Mouse (Mus musculus) granulocyte monocyte progenitor cell, adult 5-6 weeks (primary cell): Measurements from ENCODE around the gene Asic2. TPM values are rescaled to one million over a fixed set of nuclear protein-coding genes. Genes with fewer than 3 reads are reported as not detected.

ENCODE experiments used
- ATAC-seq: replicated peaks from 2 replicates; pipeline ENCODE4 v1.8.0; 2016; ENCODE audit warnings: mild to moderate bottlenecking, moderate TSS enrichment, inconsistent platforms; ENCODE audit not compliant: poor library complexity, severe bottlenecking
- total RNA-seq, 2 experiments: library from RNA; stranded (forward) in 1 of 2; stranded (reverse) in 1 of 2; fragments of 200-712, 200-1000 nt in 1 of 2; fragments of >200 nt in 1 of 2; fragmentation: Nextera tagmentation in 1 of 2; gene quantifications; 2 replicates each; pipeline ENCODE4 v1.2.3; 2014 to 2017

Asic2 gene
- total RNA-seq, 2 experiments from 2014 or later, result not detected

DNA sequence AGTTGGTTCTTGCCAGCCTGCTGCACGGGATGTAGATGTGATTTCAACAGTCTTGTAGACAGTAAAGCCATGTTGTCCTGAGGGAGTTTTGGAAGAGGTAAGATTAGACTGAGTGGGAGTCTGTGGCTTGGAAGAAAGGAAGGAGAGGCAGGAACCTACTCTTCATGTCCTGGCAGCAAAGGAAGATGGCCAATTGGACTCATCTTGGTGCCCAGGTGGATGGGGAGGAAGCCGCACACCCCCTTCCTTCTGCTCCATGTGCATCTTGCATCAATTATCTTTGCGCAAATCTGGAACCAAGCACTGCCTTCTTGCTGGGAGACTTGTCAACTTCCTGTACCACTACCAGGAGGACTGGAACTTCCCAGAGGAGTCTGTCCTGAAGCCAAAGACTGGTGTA, 403.4 kb downstream of the Asic2 start:
- no peak for ATAC-seq

DNA sequence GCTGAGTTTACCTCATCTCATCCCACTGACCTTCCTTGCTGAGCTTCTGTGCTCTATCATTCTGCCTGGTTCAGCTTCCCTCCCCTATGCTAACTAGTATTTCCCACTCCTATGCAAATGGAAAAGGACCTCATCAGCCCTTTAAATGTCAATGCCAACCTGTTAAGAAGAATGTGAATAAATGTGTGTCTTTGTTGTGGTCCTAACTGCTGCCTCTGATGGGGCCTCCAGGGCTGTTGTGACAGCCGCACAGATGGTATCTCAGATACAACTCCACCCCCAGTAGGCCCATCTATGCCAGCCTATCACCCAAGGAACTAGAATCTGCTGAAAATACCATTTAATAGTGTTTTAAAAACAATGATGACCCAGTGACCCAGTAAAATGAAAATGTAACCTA, 407.9 kb downstream of the Asic2 start:
- ATAC-seq, result no peak

DNA sequence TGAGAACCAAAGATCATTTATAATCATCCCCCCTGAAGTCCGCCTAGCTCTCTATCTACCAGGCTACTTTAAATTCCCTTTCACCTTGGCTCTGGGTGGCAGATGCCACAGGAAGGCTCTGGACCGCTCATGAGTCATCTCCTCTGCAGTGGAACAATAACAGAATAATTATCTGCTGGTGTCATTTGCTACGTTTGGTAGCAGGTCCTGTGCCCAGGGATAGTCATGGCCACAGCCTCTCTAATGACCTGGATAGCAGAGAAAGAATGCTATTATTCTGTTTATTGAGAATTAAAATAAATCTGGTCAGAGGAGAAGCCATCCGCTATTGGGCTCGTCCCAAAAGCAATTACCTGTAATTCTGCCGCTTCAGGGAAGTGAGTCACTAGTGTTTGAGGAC, 425.1 kb downstream of the Asic2 start:
- ATAC-seq, result no peak

DNA sequence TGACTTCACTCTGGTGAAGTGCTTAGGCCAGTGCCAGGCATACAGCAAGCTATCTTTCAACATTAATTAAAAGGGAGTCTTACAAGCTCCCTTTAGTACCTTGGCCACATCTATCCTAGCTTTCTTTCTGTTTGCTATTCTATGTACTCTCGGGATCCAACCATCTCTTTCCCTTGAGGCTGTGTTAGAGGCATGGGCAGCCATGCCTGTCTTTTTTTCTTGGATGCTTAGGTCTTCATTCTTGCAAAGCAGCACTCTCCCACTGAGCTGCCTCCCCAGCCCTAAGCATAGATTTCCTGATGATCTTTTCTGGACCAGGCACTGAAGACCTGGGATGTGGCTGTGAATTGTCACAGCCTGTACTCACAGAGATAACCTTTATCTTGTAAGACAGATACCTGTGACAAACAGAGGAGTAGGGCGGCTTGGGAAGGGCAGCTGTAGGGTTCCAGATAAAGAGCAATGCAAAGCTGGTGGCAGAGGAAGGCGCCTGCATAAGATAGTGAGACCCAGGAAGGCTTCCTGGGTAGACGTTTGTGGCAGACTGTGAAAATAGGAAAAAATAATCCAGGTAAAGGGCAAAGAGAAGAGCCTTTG, 433.0 kb downstream of the Asic2 start:
- no peak for ATAC-seq

DNA sequence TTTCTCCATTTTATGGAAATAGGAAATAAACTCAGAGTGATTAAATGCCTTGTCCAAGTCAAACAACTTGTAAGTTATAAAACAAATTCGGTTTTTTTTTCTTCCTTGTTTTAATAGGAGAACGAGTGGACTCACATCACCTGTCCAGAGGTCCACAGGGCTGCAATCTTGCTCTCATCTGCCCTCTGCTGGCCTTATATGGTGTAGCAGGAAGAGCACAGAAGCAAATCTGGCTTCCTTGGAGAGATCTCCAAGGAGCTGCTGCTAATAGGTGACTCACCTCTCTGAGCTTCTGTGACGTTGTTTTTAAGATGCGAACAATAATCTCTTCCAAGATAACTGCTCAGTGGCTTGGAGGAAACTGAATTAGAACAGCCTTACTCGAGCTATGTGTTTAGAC, 433.6 kb downstream of the Asic2 start:
- ATAC-seq, result 0 out of 2 replicates have a peak, but pooled peaks have one; percentile 37

DNA sequence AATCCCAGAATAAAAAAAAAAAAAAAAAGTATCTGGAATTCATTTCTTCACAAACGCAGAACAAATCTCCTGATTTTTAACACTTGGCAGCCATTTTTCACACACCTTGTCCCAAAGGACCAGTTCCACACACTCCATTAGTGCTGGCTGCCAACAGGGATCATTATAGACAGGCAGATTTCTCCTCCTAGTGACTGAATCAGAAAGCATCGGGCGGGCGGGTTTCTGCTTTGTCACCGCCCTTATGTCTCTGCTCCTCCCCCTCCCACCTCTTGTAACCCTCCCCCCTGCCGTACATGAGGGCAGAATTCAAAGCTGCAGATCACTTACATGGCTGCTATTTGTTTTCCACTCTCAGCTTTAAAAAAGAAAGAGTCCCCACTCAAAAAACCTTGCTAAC, 436.4 kb downstream of the Asic2 start:
- no peak for ATAC-seq

DNA sequence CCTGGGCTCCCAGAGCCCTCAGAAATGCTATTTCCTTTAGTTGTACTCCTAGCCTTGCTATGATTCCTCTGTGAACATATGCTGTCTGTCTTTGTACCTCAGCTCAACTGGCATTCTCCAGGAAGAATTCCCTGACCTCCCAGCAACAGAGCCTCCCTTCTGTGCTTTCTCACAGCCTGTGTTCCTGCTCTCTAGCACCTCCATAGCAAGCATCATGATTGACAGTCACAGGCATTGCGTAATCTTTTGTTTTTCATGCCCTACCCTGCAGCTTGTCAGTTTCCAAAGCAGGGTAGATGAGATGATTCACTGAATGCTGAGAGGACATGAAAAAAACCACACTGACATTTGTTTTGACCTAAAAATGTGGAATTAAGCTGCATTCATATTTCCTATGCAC, 445.3 kb downstream of the Asic2 start:
- no peak for ATAC-seq

DNA sequence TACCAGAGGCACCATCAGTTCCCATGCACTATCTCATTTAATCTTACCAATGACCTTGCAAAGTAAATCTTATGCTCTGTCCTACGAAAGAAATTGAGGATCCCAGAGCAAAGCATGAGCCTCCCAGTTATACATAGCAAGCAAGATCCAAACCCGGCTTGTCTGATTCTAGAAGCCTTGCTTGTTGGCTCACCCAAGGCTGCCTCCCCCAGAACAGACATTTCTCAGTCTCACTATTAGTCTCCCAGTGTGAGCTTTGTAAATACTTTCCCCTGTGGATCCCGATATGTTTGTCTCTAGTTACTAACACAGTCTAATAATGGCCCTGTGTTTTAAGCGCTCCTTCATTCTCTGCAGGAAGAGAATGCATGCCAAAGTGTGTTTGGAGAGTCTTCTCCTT, 446.4 kb downstream of the Asic2 start:
- no peak for ATAC-seq

DNA sequence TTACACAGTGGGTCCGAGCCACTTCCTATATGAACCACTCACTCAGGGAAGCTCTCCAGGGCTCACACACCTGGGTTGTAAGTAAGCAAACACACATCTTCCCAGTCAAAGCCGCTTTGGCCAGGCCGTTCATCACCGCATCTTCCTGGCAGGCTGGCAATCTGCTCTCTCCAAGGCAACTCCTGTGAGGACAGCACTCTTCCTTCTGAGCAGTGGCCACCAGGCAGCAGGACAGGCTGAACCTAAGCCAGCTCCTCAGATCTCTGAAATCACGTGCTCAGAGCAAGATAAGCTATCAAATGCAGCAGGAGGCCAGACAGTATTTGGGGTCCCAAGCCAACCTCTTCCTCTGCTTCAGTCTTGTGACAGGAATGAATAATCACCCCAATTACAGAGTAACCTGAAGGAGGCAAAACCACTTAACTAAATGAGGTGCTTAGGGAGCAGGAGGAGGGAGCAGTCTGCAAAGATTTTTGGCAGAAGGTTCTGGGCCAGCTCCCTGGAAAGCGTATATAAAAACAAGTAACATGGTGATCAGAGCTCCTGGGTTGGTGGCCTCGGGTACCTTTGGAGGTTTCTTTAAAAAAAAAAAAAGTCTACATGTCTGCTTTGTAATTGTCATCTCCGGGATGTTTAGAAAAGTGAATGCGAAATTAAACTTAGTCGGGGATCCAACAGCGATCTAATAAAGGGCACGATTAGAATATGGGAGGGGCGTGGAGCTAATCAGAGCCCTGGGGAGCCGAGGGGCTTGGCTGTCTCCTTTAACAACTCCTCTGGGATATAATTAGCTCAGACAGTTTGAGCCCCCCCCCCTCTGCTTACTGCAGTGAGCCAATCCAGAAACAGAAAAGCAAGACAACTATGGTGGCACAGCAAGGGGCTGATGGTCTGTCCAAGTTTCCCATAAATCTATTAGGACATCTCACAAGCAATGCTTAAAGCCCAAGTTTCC, 450.0 kb downstream of the Asic2 start:
- ATAC-seq, result no peak

DNA sequence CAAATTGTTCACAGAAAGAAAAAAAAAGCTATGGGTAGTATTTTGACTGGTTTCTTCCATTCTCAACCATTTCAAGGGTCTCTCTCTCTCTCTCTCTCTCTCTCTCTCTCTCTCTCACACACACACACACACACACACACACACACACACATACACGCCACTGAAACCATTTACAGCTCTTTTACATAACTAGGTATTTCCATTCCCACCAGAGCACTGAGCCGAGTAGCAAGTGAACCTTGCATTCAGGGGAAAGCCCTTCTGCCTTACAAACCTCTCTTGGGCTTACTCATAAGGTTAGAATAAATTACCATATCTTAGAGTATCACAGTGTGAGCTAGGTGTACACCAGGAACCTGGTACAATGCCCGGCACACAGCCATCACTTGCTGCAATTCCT, 452.5 kb downstream of the Asic2 start:
- no peak for ATAC-seq

DNA sequence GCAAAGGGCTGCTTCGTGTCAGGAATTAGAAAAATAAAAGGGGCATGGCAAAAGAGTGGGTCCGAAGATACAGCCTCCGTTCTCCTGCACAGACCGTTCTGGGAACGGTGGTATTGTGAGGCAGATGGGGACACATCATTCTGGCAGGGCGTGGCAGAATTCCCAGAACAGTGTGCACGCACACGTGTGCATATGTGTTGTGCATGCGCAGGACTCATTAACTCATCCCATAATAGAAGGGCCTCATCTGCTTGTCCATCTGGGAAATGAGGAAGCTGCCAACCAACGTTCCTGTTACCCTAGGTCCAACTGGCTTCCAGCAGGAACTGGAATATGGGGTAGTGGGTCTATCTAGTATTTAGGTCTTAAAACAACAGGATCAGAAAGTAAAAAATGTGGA, 455.8 kb downstream of the Asic2 start:
- ATAC-seq, result no peak

DNA sequence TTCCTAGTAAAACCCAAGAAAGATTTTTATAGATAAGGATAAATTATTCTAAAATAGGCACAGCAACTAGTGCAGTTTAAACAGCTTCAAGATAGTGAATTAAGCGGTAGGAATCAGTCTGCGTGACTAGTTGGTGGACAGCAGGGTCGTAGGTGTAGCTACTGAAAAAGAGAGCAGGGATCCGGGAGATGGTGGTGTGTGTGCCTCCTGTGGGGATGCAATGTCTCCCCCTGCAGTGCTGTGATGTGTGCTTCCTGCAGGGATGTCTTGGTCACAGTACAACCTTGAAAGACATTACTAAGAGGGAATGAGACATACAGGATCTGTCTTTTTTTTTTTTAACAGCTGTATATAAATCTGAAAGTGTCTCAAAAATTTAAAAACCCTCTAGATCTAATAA, 456.9 kb downstream of the Asic2 start:
- no peak for ATAC-seq

DNA sequence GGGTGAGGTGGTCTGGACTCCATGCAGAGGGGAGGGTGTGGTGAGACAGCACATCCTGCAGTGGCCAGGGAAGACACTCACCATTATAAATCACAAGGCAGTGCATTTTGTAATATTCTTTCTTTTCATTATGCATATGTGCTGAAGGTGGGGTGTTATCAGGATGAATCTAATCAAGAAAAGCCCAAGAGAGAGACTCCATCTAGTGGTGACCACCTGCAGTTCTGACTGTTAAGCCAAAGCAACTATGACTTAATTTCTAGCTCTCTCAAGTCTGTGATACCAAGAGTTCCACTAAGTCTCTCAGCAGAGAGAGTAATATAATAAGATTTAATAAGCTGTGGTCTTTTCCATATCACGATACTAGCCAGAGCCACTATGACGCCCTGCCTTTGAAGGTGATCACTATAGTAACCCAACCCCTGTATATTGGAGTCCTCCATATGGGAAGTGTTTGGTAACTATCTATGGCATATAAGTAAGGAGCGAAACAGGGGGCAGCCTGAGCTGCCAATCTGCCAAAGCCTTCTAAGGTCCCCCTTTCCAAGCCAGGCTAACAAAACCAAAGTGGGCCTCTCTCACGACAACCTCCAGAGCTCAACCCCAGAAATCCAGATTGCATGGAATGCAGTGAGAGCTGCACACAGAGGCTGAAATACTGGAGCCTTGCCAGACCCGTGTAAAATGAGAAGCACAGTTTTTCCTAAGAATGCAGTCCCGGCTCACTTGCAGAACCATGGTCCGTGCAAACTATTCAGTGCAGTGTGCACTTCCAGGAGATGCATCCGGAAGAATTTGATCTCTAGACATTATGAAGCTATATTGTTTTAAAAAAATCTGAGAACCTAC, 459.6 kb downstream of the Asic2 start:
- no peak for ATAC-seq

DNA sequence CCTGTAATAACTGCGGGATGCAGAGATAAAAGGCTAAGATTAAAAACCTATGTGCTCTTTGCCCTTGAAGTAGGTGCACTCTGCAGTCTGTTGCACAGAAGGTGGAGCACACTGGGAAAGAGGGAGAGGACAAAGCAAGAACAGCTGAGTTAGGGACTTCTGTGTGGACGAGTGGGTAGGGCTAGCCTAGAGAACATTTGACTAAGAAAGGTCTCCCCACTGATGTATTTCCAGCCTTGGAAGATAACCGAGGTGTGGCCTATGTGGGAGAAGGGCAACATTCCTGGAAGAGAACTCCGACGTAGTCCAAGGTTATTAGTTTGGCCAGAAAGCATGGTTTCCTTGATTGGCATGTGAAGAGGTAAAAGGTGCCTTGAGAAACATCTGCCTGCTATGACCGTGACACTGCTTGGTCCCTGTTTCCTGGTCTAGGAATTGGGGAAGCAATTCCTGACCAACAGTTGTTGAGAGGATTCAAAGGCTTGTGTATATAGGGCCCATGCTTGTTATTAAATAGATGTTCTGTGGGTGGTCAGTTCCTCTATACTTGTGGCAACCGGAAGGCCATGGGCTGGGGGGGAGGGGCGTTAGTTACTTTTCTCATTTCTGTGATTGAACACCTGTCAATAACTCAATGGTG, 463.3 kb downstream of the Asic2 start:
- ATAC-seq, result no peak

DNA sequence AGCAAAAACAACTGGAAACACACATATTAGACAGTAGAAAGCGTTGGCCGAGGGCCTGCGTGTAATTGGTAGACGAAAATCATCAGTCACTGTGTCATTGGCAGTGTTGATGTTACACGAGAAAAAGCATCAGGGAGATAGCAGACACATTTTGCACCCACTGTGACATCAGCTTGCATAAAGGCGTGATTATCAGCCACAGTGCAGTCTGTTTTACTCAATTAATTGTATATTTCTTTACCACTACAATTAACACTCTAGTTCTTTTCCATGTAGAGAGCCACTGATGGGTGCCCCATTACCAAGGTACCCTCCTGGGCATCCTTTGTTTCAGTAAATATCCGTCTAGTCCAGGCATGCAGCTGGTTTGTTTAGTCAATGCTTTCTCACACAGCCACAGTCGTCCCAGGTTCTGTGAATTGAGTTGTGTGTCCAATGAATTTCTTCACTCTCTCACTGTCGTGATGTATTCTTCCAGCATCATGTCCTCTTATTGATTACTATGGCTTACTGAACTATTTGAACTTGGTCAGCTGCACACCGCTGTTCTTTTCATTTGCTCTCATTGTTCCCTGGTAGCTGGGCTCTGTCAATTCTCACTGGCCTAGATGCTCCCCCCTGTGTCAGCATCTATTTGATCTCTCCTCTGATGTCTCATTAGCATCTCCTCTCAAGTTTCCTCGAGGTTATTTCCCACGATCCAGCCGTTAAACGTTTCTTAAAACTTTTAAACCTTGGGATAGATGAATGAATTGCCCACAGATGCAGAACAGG, 466.6 kb downstream of the Asic2 start:
- ATAC-seq, result no peak

DNA sequence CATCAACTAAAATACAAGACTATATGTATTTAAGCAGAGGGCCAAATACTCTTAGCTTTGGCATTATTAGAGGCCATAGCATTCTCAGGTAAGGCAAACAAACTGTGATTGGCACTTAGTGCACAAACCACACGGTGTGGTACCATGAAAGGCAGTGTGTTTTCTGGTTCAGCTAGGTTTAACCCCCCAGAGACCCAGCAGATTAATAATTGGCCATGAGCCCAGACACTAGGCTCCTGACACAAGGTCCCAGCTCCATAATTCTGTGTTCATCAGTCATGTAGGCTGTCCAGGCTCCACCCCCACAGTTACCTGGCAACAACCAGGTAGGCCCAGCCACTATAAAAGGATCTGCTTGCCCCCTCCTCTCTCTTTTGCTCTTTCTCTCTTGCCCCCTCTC, 469.3 kb downstream of the Asic2 start:
- ATAC-seq, result no peak

DNA sequence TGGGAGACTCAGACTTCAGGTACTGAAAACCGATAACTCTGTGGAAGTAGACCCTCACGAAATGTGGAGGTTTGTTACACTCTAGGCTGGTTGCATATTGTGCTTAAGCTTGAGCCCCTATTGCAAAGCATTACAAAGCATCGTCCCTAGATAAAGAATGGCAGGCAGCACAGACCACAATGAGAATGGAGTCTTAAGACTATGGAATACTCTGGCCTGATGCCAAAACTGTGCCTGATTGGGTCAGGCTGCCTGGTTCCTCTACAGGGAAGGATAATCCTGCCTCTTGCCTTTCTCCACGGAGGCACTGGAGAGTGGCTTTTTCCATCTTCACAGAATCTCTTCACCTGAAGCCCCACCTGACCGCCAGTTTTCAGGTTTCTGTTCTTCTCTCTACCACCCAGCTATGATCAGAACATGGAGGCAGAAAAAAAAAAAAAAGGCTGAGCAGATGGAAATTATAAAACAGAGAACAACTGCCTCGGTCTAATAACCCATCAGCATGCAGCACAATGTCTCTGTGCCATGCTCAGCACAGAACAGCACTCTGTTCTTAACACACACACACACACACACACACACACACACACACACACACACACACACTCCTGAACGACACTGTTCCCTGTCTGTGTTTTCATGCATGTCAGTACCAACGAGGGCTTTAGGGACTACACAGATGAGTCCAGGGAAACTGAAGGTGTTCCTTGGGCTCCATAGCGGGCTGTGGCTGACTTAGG, 470.4 kb downstream of the Asic2 start:
- no peak for ATAC-seq

DNA sequence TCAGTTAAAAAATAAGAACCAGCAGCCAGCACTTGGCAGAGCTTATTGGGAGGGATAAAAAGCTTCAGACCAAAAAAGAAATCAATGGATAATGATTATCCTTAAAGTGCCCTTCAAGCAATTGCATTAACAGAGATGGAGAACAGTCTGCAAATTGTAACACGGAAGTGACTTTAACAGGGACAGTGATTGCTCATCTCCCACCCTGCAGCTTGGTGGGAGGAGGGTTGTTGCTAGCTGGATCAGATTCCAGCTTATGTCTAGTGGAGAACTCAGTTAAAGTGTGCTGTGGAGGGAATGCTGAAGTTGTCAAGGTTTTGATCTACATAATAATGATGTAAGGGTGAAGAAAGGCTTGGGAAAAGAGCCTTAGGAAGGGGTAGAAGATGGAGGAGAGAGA, 471.8 kb downstream of the Asic2 start:
- ATAC-seq, result no peak

DNA sequence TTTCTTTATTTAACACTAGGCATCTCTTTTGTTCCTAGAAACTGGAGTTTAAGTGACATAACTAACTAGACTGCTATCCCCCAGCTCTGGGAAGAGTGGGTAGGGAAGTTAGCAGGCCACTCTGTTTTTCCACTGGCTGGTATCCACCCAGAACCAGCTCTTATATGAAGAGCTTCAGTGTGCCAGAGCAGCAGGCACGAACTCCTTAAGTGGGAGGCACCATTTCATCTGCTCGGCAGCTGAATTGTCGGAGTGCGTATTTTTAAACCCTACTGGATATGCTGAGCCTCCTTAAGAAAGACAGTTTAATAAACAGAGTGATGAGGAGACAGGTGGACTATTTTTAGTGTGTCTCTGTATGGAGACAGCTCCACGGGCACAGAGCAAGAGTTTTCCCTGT, 475.9 kb downstream of the Asic2 start:
- ATAC-seq, result no peak
